Mouse (Mus musculus): ENCODE results near the gene Panx1.

DNA sequence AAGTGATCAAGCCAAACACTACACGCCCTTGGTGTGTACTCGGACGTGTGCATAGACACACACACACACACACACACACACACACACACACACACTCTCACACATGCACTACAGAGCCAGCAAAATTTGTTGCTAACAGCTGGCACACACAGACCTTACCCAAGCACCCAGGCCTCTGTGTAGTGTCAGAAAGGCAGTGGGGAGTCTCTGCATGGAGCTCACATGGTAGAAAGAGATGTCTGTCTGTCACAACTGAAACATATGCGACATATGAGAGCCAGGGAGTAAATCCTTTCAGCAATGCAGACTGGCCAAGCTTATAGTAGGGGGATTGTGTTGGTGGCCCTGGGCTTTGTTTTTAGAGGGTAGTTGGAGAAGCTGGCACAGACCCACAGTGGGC, 12.5 kb downstream of the Panx1 start:
- TF ChIP-seq EP300 (IDR thresholded peaks at IDR 0.05) (no peak), CTCF (IDR thresholded peaks at IDR 0.05) (no peak)
